Mouse (Mus musculus): Measurements from ENCODE around the gene Dnajc19. TPM values are rescaled to one million over a fixed set of nuclear protein-coding genes. Genes with fewer than 3 reads are reported as not detected.

The Dnajc19 gene
- polyA plus RNA-seq, 1 experiment from 2014 or later, result 155 TPM

GRCm38 (mm10) chr3:34035706-34036105 lies 45.4 kb downstream of the Dnajc19 start:
- no peak overlapping the region for H3K4me2 ChIP-seq (ENCODE audit: low read depth, low read length)
- no peaks in the 10 kb centered on the region for H3K9me3 ChIP-seq (ENCODE audit: control insufficient read depth, low read length)
- no peak overlapping the region for H3K27ac ChIP-seq (ENCODE audit: low read depth, low read length)
- 85% methylated on average over 3 of the region's 3 CpGs for WGBS
- no peak overlapping the region for H3K9ac ChIP-seq (replicated peaks; ENCODE audit: low read depth, low read length)
- H3K36me3 ChIP-seq (ENCODE audit: control insufficient read depth, insufficient read depth, low read length), result no peaks in the 10 kb centered on the region
- H3K4me1 ChIP-seq (ENCODE audit: control insufficient read depth, insufficient read depth, low read length), result no peaks in the 10 kb centered on the region
- H3K27me3 ChIP-seq (ENCODE audit: control insufficient read depth, insufficient read depth, low read length), result no peaks in the 10 kb centered on the region
- no peak for ATAC-seq (ENCODE audit: low read depth)
- H3K4me3 ChIP-seq (ENCODE audit: low read depth, low read length), result no peak overlapping the region

DNA sequence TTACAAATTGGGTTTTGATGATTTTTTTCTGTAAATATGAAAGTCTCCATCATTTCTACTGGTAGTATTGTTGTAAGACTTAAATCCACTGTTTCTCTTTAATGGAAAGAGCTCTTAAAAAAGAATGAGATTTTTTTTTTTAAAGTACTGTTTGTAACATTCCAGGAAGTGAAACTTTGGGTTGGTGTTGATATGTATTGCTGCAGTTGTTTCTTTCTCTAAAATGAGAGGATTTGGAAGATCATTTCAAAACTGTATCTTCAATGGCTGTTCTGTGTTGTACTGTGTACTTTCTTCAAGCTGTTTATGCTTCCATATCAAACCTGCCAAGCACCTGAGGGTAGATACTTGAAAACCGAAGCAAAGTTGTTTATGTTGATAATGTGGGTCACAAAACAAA lies 46.3 kb downstream of the Dnajc19 start:
- no peak overlapping the region for H3K4me3 ChIP-seq (ENCODE audit: low read depth, low read length)

DNA sequence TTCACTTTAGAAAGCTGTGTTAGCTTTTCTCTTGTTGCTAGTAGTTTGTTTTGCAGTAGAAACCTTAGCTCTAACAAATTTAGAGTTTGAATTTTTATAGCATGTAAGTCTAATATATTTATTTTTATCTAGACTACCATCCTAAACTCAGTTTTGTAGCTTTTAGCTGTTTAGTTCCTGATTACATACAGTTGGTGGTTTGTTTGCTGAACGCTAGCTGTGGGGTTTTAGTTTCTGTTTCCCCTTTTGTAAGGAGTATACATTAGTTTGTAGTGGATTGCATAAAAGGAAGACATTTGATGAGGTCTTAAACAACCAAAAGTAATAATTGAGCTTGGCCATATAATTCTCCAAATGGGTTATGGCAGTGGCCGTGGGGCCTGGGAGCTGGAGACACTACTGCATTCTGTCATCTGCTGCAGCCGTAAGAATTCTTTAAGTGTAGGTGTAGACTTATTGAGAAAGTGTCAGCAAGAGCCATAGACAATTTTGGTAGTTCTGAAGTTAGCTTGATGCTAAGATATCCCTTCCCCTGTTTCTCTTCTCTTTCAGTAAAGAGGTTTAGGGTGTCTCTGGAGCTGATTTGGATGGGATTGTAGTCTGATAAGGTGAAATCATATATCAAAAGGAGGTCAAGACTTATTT lies 47.3 kb downstream of the Dnajc19 start:
- Histone ChIP-seq H3K9ac (replicated peaks; ENCODE audit: low read depth, low read length) (no peak overlapping the region), H3K4me3 (ENCODE audit: low read depth, low read length) (no peak overlapping the region), H3K27me3 (ENCODE audit: control insufficient read depth, insufficient read depth, low read length) (no peaks in the 10 kb centered on the region), H3K4me1 (ENCODE audit: control insufficient read depth, insufficient read depth, low read length) (no peaks in the 10 kb centered on the region), H3K27ac (ENCODE audit: low read depth, low read length) (no peak overlapping the region), H3K4me2 (ENCODE audit: low read depth, low read length) (no peak overlapping the region), H3K9me3 (ENCODE audit: control insufficient read depth, low read length) (no peaks in the 10 kb centered on the region), H3K36me3 (ENCODE audit: control insufficient read depth, insufficient read depth, low read length) (no peaks in the 10 kb centered on the region)
- ATAC-seq (ENCODE audit: low read depth), result no peak
- 83% methylated on average over 3 of the region's 3 CpGs for WGBS

More for the DNA sequence above, 46.3 kb downstream of the Dnajc19 start:
- 91% methylated on average over 1 of the region's 1 CpGs for WGBS
- Histone ChIP-seq H3K4me1 (ENCODE audit: control insufficient read depth, insufficient read depth, low read length) (no peaks in the 10 kb centered on the region), H3K4me2 (ENCODE audit: low read depth, low read length) (no peak overlapping the region), H3K9ac (replicated peaks; ENCODE audit: low read depth, low read length) (no peak overlapping the region), H3K9me3 (ENCODE audit: control insufficient read depth, low read length) (no peaks in the 10 kb centered on the region), H3K27ac (ENCODE audit: low read depth, low read length) (no peak overlapping the region), H3K27me3 (ENCODE audit: control insufficient read depth, insufficient read depth, low read length) (no peaks in the 10 kb centered on the region), H3K36me3 (ENCODE audit: control insufficient read depth, insufficient read depth, low read length) (no peaks in the 10 kb centered on the region)
- ATAC-seq (ENCODE audit: low read depth), result no peak

DNA sequence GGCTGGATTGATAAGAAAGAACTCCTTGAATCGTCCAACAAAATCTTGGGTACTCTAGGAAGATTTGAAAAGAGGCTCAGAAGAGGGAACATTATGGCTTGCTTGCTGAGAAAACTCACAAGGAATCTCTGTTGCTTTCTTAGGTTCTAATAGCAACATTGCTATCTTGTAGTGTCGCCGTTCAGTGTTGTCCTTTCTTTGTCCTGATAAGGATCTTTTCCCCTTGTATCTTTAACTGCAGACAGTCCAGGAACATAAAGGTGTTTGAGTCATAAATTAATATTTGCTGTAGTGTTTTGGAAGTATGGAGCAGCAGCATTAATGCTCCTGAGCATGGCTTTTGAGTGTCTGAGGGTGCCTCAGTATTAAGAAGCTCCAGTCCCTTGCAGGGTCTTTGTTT lies 50.5 kb downstream of the Dnajc19 start:
- no peak overlapping the region for H3K4me3 ChIP-seq (ENCODE audit: low read depth, low read length)
- no peaks in the 10 kb centered on the region for H3K9me3 ChIP-seq (ENCODE audit: control insufficient read depth, low read length)
- no peak overlapping the region for H3K4me2 ChIP-seq (ENCODE audit: low read depth, low read length)
- ATAC-seq (ENCODE audit: low read depth), result no peak
- H3K27me3 ChIP-seq (ENCODE audit: control insufficient read depth, insufficient read depth, low read length), result no peaks in the 10 kb centered on the region
- H3K9ac ChIP-seq (replicated peaks; ENCODE audit: low read depth, low read length), result no peak overlapping the region
- no peak overlapping the region for H3K27ac ChIP-seq (ENCODE audit: low read depth, low read length)
- no peaks in the 10 kb centered on the region for H3K36me3 ChIP-seq (ENCODE audit: control insufficient read depth, insufficient read depth, low read length)
- WGBS, result 91% methylated on average over 3 of the region's 3 CpGs
- H3K4me1 ChIP-seq (ENCODE audit: control insufficient read depth, insufficient read depth, low read length), result no peaks in the 10 kb centered on the region

DNA sequence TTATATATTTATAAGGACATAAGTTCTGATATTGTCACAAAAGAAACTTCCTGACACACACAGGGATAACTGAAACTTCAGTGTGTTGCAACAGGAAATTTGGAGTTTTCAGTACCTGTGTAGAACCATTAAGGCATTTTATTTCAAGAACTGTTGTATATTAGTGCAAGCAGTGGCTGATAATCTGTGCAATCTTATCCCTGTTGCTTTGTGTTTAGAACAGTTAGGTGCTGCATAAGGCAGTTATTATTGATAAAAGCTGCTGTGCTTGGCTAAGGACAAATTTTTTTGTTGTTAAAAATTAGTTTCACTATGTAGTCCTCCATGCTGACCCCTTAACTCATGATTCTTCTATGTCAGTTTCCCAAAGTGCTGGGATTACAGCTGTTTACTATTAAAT lies 52.2 kb downstream of the Dnajc19 start:
- Histone ChIP-seq H3K27me3 (ENCODE audit: control insufficient read depth, insufficient read depth, low read length) (no peaks in the 10 kb centered on the region), H3K36me3 (ENCODE audit: control insufficient read depth, insufficient read depth, low read length) (no peaks in the 10 kb centered on the region), H3K9ac (replicated peaks; ENCODE audit: low read depth, low read length) (no peak overlapping the region), H3K4me2 (ENCODE audit: low read depth, low read length) (no peak overlapping the region), H3K27ac (ENCODE audit: low read depth, low read length) (no peak overlapping the region), H3K9me3 (ENCODE audit: control insufficient read depth, low read length) (no peaks in the 10 kb centered on the region), H3K4me3 (ENCODE audit: low read depth, low read length) (no peak overlapping the region), H3K4me1 (ENCODE audit: control insufficient read depth, insufficient read depth, low read length) (no peaks in the 10 kb centered on the region)
- ATAC-seq (ENCODE audit: low read depth), result no peak

DNA sequence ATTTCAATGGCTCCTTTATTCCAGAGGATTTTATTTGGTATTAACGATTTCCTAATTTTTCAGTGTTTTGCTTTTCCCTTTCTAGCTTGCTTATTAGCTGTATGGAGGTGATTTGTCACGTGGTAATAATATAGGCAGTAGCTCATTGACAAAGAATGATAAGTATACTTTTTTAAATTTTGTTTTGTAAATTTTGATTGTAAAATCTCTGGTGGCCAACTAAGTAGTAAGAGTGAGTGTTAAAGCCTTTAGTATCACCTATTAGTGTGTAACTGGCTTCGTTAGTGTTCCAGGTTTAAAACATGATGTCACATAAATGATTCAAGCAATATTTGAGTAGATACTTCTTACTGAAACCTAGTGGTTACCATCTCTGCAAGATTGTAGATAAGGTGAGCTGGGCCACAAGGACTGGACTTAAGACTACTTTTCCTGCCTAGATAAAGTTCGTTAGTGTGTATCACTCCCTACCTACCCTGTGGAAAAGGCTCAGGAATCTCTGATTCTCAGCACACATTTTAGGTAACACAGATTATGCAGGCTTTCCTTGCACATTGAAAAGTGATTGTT lies 59.8 kb downstream of the Dnajc19 start:
- ATAC-seq (ENCODE audit: low read depth), result no peak
- Histone ChIP-seq H3K27ac (ENCODE audit: low read depth, low read length) (no peak overlapping the region), H3K9ac (replicated peaks; ENCODE audit: low read depth, low read length) (peak overlapping the region; percentile 92; the same call in 1 of the 2 replicates)

DNA sequence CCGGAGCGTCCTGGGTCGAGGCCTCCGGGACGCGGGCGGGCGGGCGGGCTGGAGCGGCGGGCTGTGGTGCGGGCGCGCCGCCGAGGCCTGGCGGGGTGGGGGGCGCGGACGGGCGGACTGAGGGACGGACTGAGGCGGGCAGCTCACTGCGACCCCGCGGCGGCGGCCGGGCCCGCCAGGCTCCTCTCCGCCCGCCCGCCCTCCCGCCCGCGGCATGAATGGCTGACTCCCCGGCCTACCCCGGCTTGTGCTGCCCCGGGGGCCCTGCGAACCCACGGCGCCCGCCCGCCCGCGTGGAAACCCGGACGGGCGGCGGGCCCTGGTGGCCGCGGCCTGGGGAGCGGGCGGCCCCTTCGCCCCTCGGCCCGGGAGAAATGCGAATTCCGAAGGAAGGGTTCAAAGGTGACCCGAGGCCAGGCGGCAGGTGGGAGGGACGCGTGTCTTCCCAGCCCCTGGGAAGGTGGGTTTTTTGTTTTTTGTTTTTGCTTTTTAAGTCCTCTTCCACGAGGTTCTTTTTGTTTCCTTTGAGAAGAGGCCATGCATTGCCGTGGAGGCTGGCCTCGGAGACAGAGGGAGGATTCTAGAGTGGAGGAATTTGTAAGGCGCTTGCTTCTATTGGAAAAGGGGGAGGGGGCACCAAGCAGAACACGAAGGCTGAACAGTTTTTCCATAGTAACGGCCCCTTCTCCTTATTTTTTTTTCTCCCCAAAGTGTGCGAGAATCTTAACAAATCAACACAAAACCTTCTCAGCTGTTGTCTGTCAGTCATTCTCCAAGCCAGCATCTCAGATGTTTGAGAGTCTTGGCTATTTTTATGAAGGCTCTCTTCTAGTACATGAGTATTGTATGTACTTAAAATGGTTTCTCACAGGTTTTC lies 60.5 kb downstream of the Dnajc19 start:
- H3K4me2 ChIP-seq (ENCODE audit: low read depth, low read length), result peak overlapping the region; percentile 67
- peak overlapping the region; percentile 90 for H3K27ac ChIP-seq (ENCODE audit: low read depth, low read length)
- H3K27me3 ChIP-seq (ENCODE audit: control insufficient read depth, insufficient read depth, low read length), result no peaks in the 10 kb centered on the region
- no peak; the same call in none of the 2 replicates for ATAC-seq (ENCODE audit: low read depth)
- H3K4me1 ChIP-seq (ENCODE audit: control insufficient read depth, insufficient read depth, low read length), result peaks cover 10% of the 10 kb centered on the region; the same call in 1 of the 2 replicates
- H3K9ac ChIP-seq (replicated peaks; ENCODE audit: low read depth, low read length), result peak overlapping the region; percentile 92
- peak overlapping the region; percentile 78 for H3K4me3 ChIP-seq (ENCODE audit: low read depth, low read length)
- H3K36me3 ChIP-seq (ENCODE audit: control insufficient read depth, insufficient read depth, low read length), result no peaks in the 10 kb centered on the region
- WGBS, result under 1% methylated on average over 38 of the region's 70 CpGs
- H3K9me3 ChIP-seq (ENCODE audit: control insufficient read depth, low read length), result no peaks in the 10 kb centered on the region

More for the DNA sequence above, 59.8 kb downstream of the Dnajc19 start:
- WGBS, result 69% methylated on average over 4 of the region's 4 CpGs
- peak overlapping the region; percentile 78 for H3K4me3 ChIP-seq (ENCODE audit: low read depth, low read length)
- no peaks in the 10 kb centered on the region for H3K36me3 ChIP-seq (ENCODE audit: control insufficient read depth, insufficient read depth, low read length)
- H3K4me2 ChIP-seq (ENCODE audit: low read depth, low read length), result peak overlapping the region; percentile 67
- peaks cover 10% of the 10 kb centered on the region; the same call in 1 of the 2 replicates for H3K4me1 ChIP-seq (ENCODE audit: control insufficient read depth, insufficient read depth, low read length)
- H3K9me3 ChIP-seq (ENCODE audit: control insufficient read depth, low read length), result no peaks in the 10 kb centered on the region
- no peaks in the 10 kb centered on the region for H3K27me3 ChIP-seq (ENCODE audit: control insufficient read depth, insufficient read depth, low read length)

- H3K36me3 ChIP-seq (ENCODE audit: control insufficient read depth, insufficient read depth, low read length), result no peaks in the 10 kb centered on the region
- H3K27me3 ChIP-seq (ENCODE audit: control insufficient read depth, insufficient read depth, low read length), result no peaks in the 10 kb centered on the region
- peak within 1 kb of the TSS; percentile 90 for H3K27ac ChIP-seq (ENCODE audit: low read depth, low read length)
- H3K4me3 ChIP-seq (ENCODE audit: low read depth, low read length), result peak within 1 kb of the TSS; percentile 78
- WGBS, result under 1% methylated on average over 53 of the region's 97 CpGs
- H3K9ac ChIP-seq (replicated peaks; ENCODE audit: low read depth, low read length), result peak within 1 kb of the TSS; percentile 92
- H3K4me1 ChIP-seq (ENCODE audit: control insufficient read depth, insufficient read depth, low read length), result peaks cover 10% of the 10 kb centered on the region; the same call in 1 of the 2 replicates
- H3K9me3 ChIP-seq (ENCODE audit: control insufficient read depth, low read length), result no peaks in the 10 kb centered on the region
- peak; percentile 97 for ATAC-seq (ENCODE audit: low read depth)
- H3K4me2 ChIP-seq (ENCODE audit: low read depth, low read length), result peak within 1 kb of the TSS; percentile 67
Measured at GRCm38 (mm10) chr3:34019540-34020381, 61.4 kb downstream of the Dnajc19 start, which contains the start of gene Fxr1. Gene Fxr1, plus strand, starts transcription at chr3:34019943.

Measured in neural tube, embryonic 14.5 days (tissue).